Mouse (Mus musculus): Measurements from ENCODE around the gene Slc35b2. TPM values are rescaled to one million over a fixed set of nuclear protein-coding genes. Genes with fewer than 3 reads are reported as not detected.

The Slc35b2 gene
- polyA plus RNA-seq, 1 experiment from 2014 or later, result 79.5 TPM

DNA sequence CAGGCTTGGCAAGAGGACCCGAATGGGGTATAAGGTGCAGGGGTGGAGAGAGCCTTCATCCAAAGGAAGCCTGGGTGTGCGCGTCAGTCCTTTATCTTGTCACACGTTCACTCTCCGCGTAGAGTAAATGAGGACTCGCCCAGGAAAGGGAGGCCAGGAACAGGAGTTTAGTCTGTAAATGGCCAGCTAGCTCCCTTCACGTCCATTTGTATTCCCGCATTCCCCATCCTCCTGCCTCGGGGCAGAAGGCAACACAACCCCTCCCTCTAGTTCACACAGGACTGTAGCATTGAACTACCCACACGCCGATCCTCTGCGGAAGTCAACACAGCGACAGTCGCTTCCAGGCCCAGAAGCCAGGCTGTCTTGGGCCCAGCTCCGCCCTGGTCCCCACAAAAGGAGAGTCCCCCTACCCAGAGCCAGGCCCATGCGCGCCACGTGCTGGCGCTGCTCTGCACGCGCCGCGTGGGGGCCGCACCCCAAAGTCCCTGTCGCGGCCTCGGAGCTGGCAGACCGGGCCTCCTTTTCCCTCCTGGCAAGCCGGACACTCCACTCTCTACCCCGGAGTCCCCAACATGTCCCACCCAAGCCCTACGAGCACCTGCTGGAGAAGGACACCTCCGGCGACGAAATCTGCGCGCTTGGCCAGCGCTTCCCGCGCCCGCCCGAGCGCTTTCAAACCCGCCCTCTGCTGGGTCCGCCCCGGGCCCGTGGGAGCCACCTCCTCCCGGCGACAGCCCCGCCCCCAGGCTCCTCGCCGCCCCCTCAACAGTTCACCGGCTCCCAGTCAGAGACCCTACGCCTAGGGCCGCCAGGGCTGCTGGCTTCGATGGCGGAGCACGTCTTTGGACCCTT, 31.4 kb downstream of the Slc35b2 start:
- Histone ChIP-seq H3K9me3 (ENCODE audit: control insufficient read depth) (no peaks in the 10 kb centered on the region), H3K4me2 (replicated peaks; ENCODE audit: low read depth) (peak overlapping the region; percentile 92), H3K27me3 (replicated peaks; ENCODE audit: control insufficient read depth, insufficient read depth, low read length) (no peaks in the 10 kb centered on the region), H3K36me3 (ENCODE audit: control insufficient read depth, insufficient read depth) (0 out of 2 replicates have a peak, but pooled peaks cover 2% of the 10 kb centered on the region), H3K4me3 (ENCODE audit: low read depth, low read length) (peak overlapping the region; percentile 53), H3K4me1 (replicated peaks; ENCODE audit: control insufficient read depth, insufficient read depth, low read length) (peaks cover 15% of the 10 kb centered on the region), H3K27ac (ENCODE audit: low read depth, low read length) (no peak overlapping the region), H3K9ac (ENCODE audit: low read depth, low read length) (peak overlapping the region; percentile 49; the same call in 1 of the 2 replicates)
- TF ChIP-seq CTCF (IDR thresholded peaks at IDR 0.05; ENCODE audit: low read depth), result peak; percentile 13
- ATAC-seq, result peak; percentile 55; the same call in 1 of the 2 replicates
- under 1% methylated on average over 57 of the region's 58 CpGs for WGBS

DNA sequence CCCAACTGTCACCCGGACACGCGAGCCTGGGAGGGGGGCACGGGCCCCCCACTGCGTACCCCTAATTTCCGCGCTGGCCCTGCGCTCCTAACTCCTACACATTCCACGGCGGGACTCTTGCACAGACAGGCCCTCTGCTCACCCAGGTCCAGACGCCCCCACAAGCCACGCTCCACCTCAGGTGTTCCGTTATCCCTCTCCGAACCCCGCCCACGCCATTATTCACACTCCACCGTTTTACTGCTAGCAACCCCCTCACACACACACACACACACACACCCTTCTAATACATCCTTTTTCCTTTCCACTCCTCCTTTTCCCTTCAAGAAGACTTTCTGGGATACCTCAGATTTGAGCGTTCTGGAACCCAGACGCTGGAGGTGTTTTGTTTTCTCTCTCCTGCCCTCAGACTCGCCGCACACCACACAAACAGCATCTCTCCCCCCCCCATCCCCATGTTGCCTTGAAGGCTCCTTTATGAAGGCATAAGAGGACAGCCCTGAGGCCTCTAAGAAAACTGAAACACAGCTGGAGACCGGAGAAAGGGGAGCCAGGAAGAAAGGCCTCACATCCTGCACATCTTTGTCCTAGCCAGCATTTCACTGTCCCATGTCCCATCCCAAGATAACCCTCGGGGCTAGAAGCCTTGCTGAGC, 32.2 kb downstream of the Slc35b2 start:
- no peaks in the 10 kb centered on the region for H3K36me3 ChIP-seq (ENCODE audit: control insufficient read depth, insufficient read depth)
- peak overlapping the region; percentile 53 for H3K4me3 ChIP-seq (ENCODE audit: low read depth, low read length)
- no peak for ATAC-seq
- H3K27ac ChIP-seq (ENCODE audit: low read depth, low read length), result no peak overlapping the region
- peaks cover 15% of the 10 kb centered on the region for H3K4me1 ChIP-seq (replicated peaks; ENCODE audit: control insufficient read depth, insufficient read depth, low read length)
- H3K9me3 ChIP-seq (ENCODE audit: control insufficient read depth), result no peaks in the 10 kb centered on the region
- no peak overlapping the region; the same call in 1 of the 2 replicates for H3K9ac ChIP-seq (ENCODE audit: low read depth, low read length)
- H3K27me3 ChIP-seq (replicated peaks; ENCODE audit: control insufficient read depth, insufficient read depth, low read length), result no peaks in the 10 kb centered on the region
- 20% methylated on average over 23 of the region's 23 CpGs for WGBS
- no peak for TF ChIP-seq CTCF (IDR thresholded peaks at IDR 0.05; ENCODE audit: low read depth)
- peak overlapping the region; percentile 92 for H3K4me2 ChIP-seq (replicated peaks; ENCODE audit: low read depth)

DNA sequence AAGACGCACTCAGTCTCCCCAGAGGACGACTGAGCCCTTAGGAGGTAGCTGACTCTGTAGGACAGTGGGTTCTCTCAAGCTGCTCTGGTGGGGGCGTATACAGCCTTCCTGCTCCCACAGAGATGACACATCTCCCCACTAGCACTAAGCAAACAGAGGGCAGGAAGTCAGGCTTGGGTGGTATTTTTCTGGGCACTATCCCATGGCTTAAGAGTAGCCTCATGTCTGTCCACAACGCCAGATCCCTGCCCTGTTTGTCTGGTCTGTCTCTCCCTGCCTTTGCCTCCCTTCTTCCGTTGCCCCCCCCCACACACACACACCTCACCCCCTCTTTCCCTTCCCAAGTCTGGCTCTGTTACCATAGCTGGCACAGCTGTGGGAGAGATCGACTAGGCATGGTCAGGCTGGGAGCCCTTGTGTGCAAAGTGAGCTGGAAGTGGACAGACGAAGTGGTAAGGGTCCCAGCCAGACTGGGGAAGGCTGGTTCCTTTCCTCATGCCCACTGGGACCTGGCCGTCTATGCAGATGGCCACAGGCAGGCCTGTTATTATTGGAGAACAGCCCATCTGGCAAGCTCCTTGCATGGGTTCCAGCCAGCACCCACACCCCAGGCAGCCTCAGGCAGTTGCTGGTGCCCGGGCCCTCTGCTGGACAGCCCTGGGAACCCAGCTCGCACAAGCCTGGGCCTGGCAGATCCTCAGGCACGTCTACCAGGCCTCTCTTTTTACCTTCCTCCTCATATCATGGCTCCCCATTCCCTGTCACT, 33.1 kb downstream of the Slc35b2 start:
- Histone ChIP-seq H3K4me2 (replicated peaks; ENCODE audit: low read depth) (no peak overlapping the region), H3K27ac (ENCODE audit: low read depth, low read length) (no peak overlapping the region), H3K27me3 (replicated peaks; ENCODE audit: control insufficient read depth, insufficient read depth, low read length) (no peaks in the 10 kb centered on the region), H3K9ac (ENCODE audit: low read depth, low read length) (no peak overlapping the region), H3K36me3 (ENCODE audit: control insufficient read depth, insufficient read depth) (no peaks in the 10 kb centered on the region), H3K4me1 (replicated peaks; ENCODE audit: control insufficient read depth, insufficient read depth, low read length) (peaks cover 15% of the 10 kb centered on the region), H3K9me3 (ENCODE audit: control insufficient read depth) (no peaks in the 10 kb centered on the region), H3K4me3 (ENCODE audit: low read depth, low read length) (no peak overlapping the region)
- WGBS, result 57% methylated on average over 11 of the region's 11 CpGs
- TF ChIP-seq CTCF (IDR thresholded peaks at IDR 0.05; ENCODE audit: low read depth), result peak; percentile 80
- peak; percentile 42 for ATAC-seq

DNA sequence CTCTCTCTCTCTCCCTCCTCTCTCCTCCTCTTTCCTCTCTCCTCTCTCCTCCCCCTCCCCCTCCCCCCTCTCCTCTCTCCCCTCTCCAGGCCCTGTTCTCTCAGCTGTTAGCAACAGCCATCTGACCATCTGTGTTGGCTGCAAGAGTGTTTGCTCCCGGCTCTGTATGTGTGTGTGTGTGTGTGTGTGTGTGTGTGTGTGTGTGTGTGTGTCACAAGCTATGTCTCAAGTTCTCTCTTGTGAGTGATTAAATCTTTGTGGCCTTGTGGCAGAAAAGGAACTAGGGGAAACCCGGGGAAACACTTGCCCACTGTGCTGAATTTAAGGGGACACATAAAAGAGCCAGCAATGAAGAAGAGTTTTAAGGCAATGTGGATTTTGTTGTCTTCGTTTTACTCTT, 34.1 kb downstream of the Slc35b2 start:
- Histone ChIP-seq H3K27ac (ENCODE audit: low read depth, low read length) (no peak overlapping the region), H3K9ac (ENCODE audit: low read depth, low read length) (no peak overlapping the region), H3K9me3 (ENCODE audit: control insufficient read depth) (no peaks in the 10 kb centered on the region), H3K27me3 (replicated peaks; ENCODE audit: control insufficient read depth, insufficient read depth, low read length) (no peaks in the 10 kb centered on the region), H3K4me1 (replicated peaks; ENCODE audit: control insufficient read depth, insufficient read depth, low read length) (peaks cover 10% of the 10 kb centered on the region), H3K36me3 (ENCODE audit: control insufficient read depth, insufficient read depth) (no peaks in the 10 kb centered on the region), H3K4me3 (ENCODE audit: low read depth, low read length) (no peak overlapping the region), H3K4me2 (replicated peaks; ENCODE audit: low read depth) (no peak overlapping the region)
- WGBS, result 36% methylated on average over 3 of the region's 3 CpGs
- no peak for TF ChIP-seq CTCF (IDR thresholded peaks at IDR 0.05; ENCODE audit: low read depth)
- no peak for ATAC-seq

DNA sequence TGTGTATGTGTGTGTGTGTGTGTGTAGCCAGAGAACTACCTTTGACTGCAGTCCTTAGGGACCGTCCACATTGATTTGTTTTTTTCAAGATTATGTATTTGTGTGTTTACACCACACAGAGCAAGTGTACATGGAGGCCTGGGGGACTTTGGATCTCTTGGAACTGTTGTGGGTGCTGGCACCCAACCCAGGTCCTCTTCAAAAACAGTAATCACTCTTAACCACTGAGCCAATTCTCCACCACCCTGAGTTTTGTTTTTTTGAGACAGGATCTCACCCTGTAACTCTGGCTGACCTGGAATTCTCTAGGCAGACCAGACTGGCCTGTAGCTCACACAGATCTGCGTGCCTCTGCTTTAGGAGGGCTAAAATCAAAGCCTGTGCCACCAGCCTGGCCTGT, 34.7 kb downstream of the Slc35b2 start:
- H3K27ac ChIP-seq (ENCODE audit: low read depth, low read length), result no peak overlapping the region; the same call in 1 of the 2 replicates
- no peak overlapping the region for H3K4me3 ChIP-seq (ENCODE audit: low read depth, low read length)
- WGBS, result 79% methylated on average over 2 of the region's 2 CpGs
- no peak overlapping the region for H3K9ac ChIP-seq (ENCODE audit: low read depth, low read length)
- H3K9me3 ChIP-seq (ENCODE audit: control insufficient read depth), result no peaks in the 10 kb centered on the region
- H3K36me3 ChIP-seq (ENCODE audit: control insufficient read depth, insufficient read depth), result no peaks in the 10 kb centered on the region
- no peaks in the 10 kb centered on the region for H3K27me3 ChIP-seq (replicated peaks; ENCODE audit: control insufficient read depth, insufficient read depth, low read length)
- no peak for ATAC-seq
- no peak for TF ChIP-seq CTCF (IDR thresholded peaks at IDR 0.05; ENCODE audit: low read depth)
- no peak overlapping the region for H3K4me2 ChIP-seq (replicated peaks; ENCODE audit: low read depth)
- H3K4me1 ChIP-seq (replicated peaks; ENCODE audit: control insufficient read depth, insufficient read depth, low read length), result peaks cover 4% of the 10 kb centered on the region; the same call in 1 of the 2 replicates

DNA sequence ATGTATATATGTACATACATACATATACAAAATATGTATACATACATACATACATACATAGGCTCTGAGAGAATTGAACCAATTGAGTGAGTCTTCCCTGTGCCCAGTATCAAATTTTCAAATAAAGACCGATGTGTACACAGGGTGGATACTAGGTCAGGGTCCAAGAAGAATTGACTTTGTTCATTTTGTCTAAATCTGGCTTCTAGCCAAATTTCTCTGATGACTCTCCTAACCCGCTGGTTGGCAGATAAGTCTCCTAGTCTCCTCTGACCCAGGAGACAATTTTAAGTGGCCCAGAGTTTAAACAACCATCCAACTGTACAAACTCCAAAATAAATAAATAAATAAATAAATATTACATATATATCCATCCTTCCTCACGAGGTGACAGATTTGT, 35.2 kb downstream of the Slc35b2 start:
- Histone ChIP-seq H3K27ac (ENCODE audit: low read depth, low read length) (no peak overlapping the region; the same call in 1 of the 2 replicates), H3K9ac (ENCODE audit: low read depth, low read length) (no peak overlapping the region), H3K4me2 (replicated peaks; ENCODE audit: low read depth) (peak overlapping the region; percentile 69), H3K4me1 (replicated peaks; ENCODE audit: control insufficient read depth, insufficient read depth, low read length) (peaks cover 4% of the 10 kb centered on the region; the same call in 1 of the 2 replicates), H3K4me3 (ENCODE audit: low read depth, low read length) (peak overlapping the region; percentile 30; the same call in 1 of the 2 replicates), H3K9me3 (ENCODE audit: control insufficient read depth) (no peaks in the 10 kb centered on the region), H3K27me3 (replicated peaks; ENCODE audit: control insufficient read depth, insufficient read depth, low read length) (no peaks in the 10 kb centered on the region), H3K36me3 (ENCODE audit: control insufficient read depth, insufficient read depth) (no peaks in the 10 kb centered on the region)
- peak; percentile 37 for ATAC-seq
- no peak for TF ChIP-seq CTCF (IDR thresholded peaks at IDR 0.05; ENCODE audit: low read depth)
- 18% methylated on average over 3 of the region's 3 CpGs for WGBS

All from intestine, postnatal 0 days (tissue).